Mouse (Mus musculus): ENCODE results near the gene Fam124a.

GRCm38 (mm10) chr14:62550121-62550520 lies 5.4 kb upstream of the Fam124a start:
- TF ChIP-seq CTCF (IDR thresholded peaks at IDR 0.05; ENCODE audit: low read depth) (no peak), EP300 (optimal IDR thresholded peaks at IDR 0.05) (no peak)
